Mouse (Mus musculus) hindbrain, embryonic 15.5 days (tissue): ENCODE results near the gene Cic. TPM values are rescaled to one million over a fixed set of nuclear protein-coding genes. Genes with fewer than 3 reads are reported as not detected.
A peak's percentile ranks its signal among the peaks of the same experiment; 100 is the strongest.

ENCODE experiments used
- ATAC-seq: fragments of 200-750 bp; cut with Nextera tagmentation; 2 replicates; pipeline ENCODE4 v1.8.0; 2017; ENCODE audit warnings: low read depth, moderate number of reproducible peaks, moderate TSS enrichment; ENCODE audit not compliant: low FRiP score
- H3K27ac ChIP-seq: fragments of 300-500 bp; sonication (generic); replicated peaks from 2 replicates; pipeline ENCODE4 v1.5.1; 2015; ENCODE audit warnings: mild to moderate bottlenecking, inconsistent platforms
- H3K27me3 ChIP-seq: fragments of 300-500 bp; sonication (generic); 2 replicates; pipeline ENCODE4 v1.6.1; 2015; ENCODE audit warnings: control low read depth, inconsistent platforms
- H3K36me3 ChIP-seq: fragments of 300-500 bp; sonication (generic); 2 replicates; pipeline ENCODE4 v1.6.1; 2015; ENCODE audit warnings: control low read depth, inconsistent platforms
- H3K4me1 ChIP-seq: fragments of 300-500 bp; sonication (generic); replicated peaks from 2 replicates; pipeline ENCODE4 v1.6.1; 2015; ENCODE audit warnings: control low read depth, inconsistent platforms
- H3K4me2 ChIP-seq: fragments of 300-500 bp; sonication (generic); 2 replicates; pipeline ENCODE4 v1.6.1; 2015; ENCODE audit warnings: moderate library complexity, mild to moderate bottlenecking, inconsistent platforms
- H3K4me3 ChIP-seq: fragments of 300-500 bp; sonication (generic); 2 replicates; pipeline ENCODE4 v1.5.1; 2015; ENCODE audit warnings: mild to moderate bottlenecking, inconsistent platforms
- H3K9ac ChIP-seq: fragments of 300-500 bp; sonication (generic); 2 replicates; pipeline ENCODE4 v1.6.1; 2015; ENCODE audit warnings: inconsistent platforms
- H3K9me3 ChIP-seq: fragments of 300-500 bp; sonication (generic); 2 replicates; pipeline ENCODE4 v1.6.1; 2016; ENCODE audit warnings: control low read depth, inconsistent platforms
- WGBS: fragments of 180-500 bp; shearing (Covaris S2); methylation state at CpG from one replicate; pipeline ENCODE4 v1.1.7; 2015; 5-methylcytosine and 5-hydroxymethylcytosine counted together
- polyA plus RNA-seq: library from polyadenylated mRNA; unstranded; fragments of >200 nt; fragmentation: Nextera tagmentation; extraction: Ambion mirVana; gene quantifications from 2 replicates; pipeline ENCODE4 v1.2.1, GENCODE M21; 2015

Cic gene
- polyA plus RNA-seq, 1 experiment from 2014 or later: 32.5 TPM

GRCm38 (mm10) chr7:25274571-25274970 is 7.1 kb downstream of the Cic start:
- ATAC-seq: no peak
- Histone ChIP-seq H3K9me3 (no peaks in the 10 kb centered on the region), H3K27ac (no peak overlapping the region), H3K36me3 (peaks cover 24% of the 10 kb centered on the region), H3K4me3 (no peak overlapping the region), H3K9ac (peak overlapping the region; percentile 15; the same call in 1 of the 2 replicates), H3K27me3 (no peaks in the 10 kb centered on the region), H3K4me2 (no peak overlapping the region), H3K4me1 (peaks cover 61% of the 10 kb centered on the region)
- 61% methylated on average over 5 of the region's 5 CpGs for WGBS

GRCm38 (mm10) chr7:25274996-25275395 is 7.5 kb downstream of the Cic start:
- ATAC-seq: no peak
- H3K4me3 ChIP-seq: no peak overlapping the region
- peaks cover 24% of the 10 kb centered on the region for H3K36me3 ChIP-seq
- no peak overlapping the region for H3K4me2 ChIP-seq
- peaks cover 61% of the 10 kb centered on the region for H3K4me1 ChIP-seq
- no peaks in the 10 kb centered on the region for H3K27me3 ChIP-seq
- peak overlapping the region; percentile 15; the same call in 1 of the 2 replicates for H3K9ac ChIP-seq
- WGBS: 92% methylated on average over 3 of the region's 3 CpGs
- H3K27ac ChIP-seq: no peak overlapping the region
- H3K9me3 ChIP-seq: no peaks in the 10 kb centered on the region

GRCm38 (mm10) chr7:25275555-25276298 is 8.2 kb downstream of the Cic start:
- H3K4me2 ChIP-seq: no peak overlapping the region
- WGBS: 60% methylated on average over 9 of the region's 9 CpGs
- H3K9ac ChIP-seq: no peak overlapping the region
- H3K4me1 ChIP-seq: peaks cover 62% of the 10 kb centered on the region
- no peak for ATAC-seq
- no peaks in the 10 kb centered on the region for H3K27me3 ChIP-seq
- peaks cover 24% of the 10 kb centered on the region for H3K36me3 ChIP-seq
- H3K27ac ChIP-seq: no peak overlapping the region; the same call in 1 of the 2 replicates
- H3K4me3 ChIP-seq: no peak overlapping the region
- no peaks in the 10 kb centered on the region for H3K9me3 ChIP-seq

- peaks cover 72% of the 10 kb centered on the region for H3K4me1 ChIP-seq
Observed at GRCm38 (mm10) chr7:25277405-25277804, 9.9 kb downstream of the Cic start.

GRCm38 (mm10) chr7:25277998-25278340 is 10.5 kb downstream of the Cic start:
- no peak for ATAC-seq
- Histone ChIP-seq H3K27ac (peak overlapping the region; percentile 99), H3K36me3 (peaks cover 6% of the 10 kb centered on the region; the same call in 1 of the 2 replicates), H3K4me1 (peaks cover 73% of the 10 kb centered on the region), H3K9me3 (no peaks in the 10 kb centered on the region), H3K9ac (peak overlapping the region; percentile 18), H3K4me3 (peak overlapping the region; percentile 59), H3K4me2 (peak overlapping the region; percentile 69), H3K27me3 (no peaks in the 10 kb centered on the region)
- WGBS: 18% methylated on average over 4 of the region's 4 CpGs

More at GRCm38 (mm10) chr7:25277405-25277804, 9.9 kb downstream of the Cic start:
- 88% methylated on average over 4 of the region's 4 CpGs for WGBS
- Histone ChIP-seq H3K27me3 (no peaks in the 10 kb centered on the region), H3K4me2 (peak overlapping the region; percentile 69), H3K9me3 (no peaks in the 10 kb centered on the region), H3K4me3 (peak overlapping the region; percentile 59; the same call in 1 of the 2 replicates), H3K36me3 (peaks cover 11% of the 10 kb centered on the region), H3K9ac (peak overlapping the region; percentile 18), H3K27ac (peak overlapping the region; percentile 99)
- ATAC-seq: no peak

- H3K27ac ChIP-seq: peak overlapping the region; percentile 99
- H3K4me3 ChIP-seq: peak overlapping the region; percentile 59
- H3K27me3 ChIP-seq: no peaks in the 10 kb centered on the region
- peak overlapping the region; percentile 81 for H3K9ac ChIP-seq
- H3K36me3 ChIP-seq: peaks cover under 1% of the 10 kb centered on the region; the same call in 1 of the 2 replicates
- H3K4me1 ChIP-seq: peaks cover 75% of the 10 kb centered on the region
- H3K9me3 ChIP-seq: no peaks in the 10 kb centered on the region
- ATAC-seq: peak; percentile 77
- under 1% methylated on average over 54 of the region's 60 CpGs for WGBS
- H3K4me2 ChIP-seq: peak overlapping the region; percentile 69
Observed at GRCm38 (mm10) chr7:25278341-25279075, 11.0 kb downstream of the Cic start.

- WGBS: under 1% methylated on average over 37 of the region's 49 CpGs
- ATAC-seq: peak; percentile 61
- Histone ChIP-seq H3K9me3 (no peaks in the 10 kb centered on the region), H3K27ac (peak overlapping the region; percentile 99), H3K36me3 (no peaks in the 10 kb centered on the region), H3K27me3 (no peaks in the 10 kb centered on the region), H3K9ac (peak overlapping the region; percentile 81), H3K4me1 (peaks cover 75% of the 10 kb centered on the region), H3K4me3 (peak overlapping the region; percentile 59), H3K4me2 (peak overlapping the region; percentile 69)
Observed at GRCm38 (mm10) chr7:25279076-25279860, 11.8 kb downstream of the Cic start.

GRCm38 (mm10) chr7:25279861-25280791 is 12.6 kb downstream of the Cic start:
- peak overlapping the region; percentile 59 for H3K4me3 ChIP-seq
- WGBS: 0% methylated on average over 6 of the region's 6 CpGs
- peak overlapping the region; percentile 69 for H3K4me2 ChIP-seq
- H3K36me3 ChIP-seq: peaks cover 2% of the 10 kb centered on the region
- peak overlapping the region; percentile 99 for H3K27ac ChIP-seq
- H3K9me3 ChIP-seq: no peaks in the 10 kb centered on the region
- no peaks in the 10 kb centered on the region for H3K27me3 ChIP-seq
- ATAC-seq: peak; percentile 1; the same call in 1 of the 2 replicates
- H3K4me1 ChIP-seq: peaks cover 75% of the 10 kb centered on the region
- peak overlapping the region; percentile 81 for H3K9ac ChIP-seq

- H3K4me1 ChIP-seq: peaks cover 70% of the 10 kb centered on the region
- peak overlapping the region; percentile 82 for H3K4me3 ChIP-seq
- no peaks in the 10 kb centered on the region for H3K9me3 ChIP-seq
- peak overlapping the region; percentile 99 for H3K27ac ChIP-seq
- H3K9ac ChIP-seq: peak overlapping the region; percentile 34
- H3K27me3 ChIP-seq: no peaks in the 10 kb centered on the region
- peak overlapping the region; percentile 69 for H3K4me2 ChIP-seq
- H3K36me3 ChIP-seq: peaks cover 13% of the 10 kb centered on the region
- 16% methylated on average over 12 of the region's 12 CpGs for WGBS
- no peak for ATAC-seq
Observed at GRCm38 (mm10) chr7:25281166-25281733, 13.7 kb downstream of the Cic start.

- no peaks in the 10 kb centered on the region for H3K9me3 ChIP-seq
- peak overlapping the region; percentile 99 for H3K27ac ChIP-seq
- H3K4me3 ChIP-seq: peak overlapping the region; percentile 82
- peaks cover 66% of the 10 kb centered on the region for H3K4me1 ChIP-seq
- ATAC-seq: peak; percentile 75
- H3K36me3 ChIP-seq: peaks cover 20% of the 10 kb centered on the region
- WGBS: 2% methylated on average over 45 of the region's 108 CpGs
- H3K27me3 ChIP-seq: no peaks in the 10 kb centered on the region
- H3K4me2 ChIP-seq: peak overlapping the region; percentile 69
- H3K9ac ChIP-seq: peak overlapping the region; percentile 73
Observed at GRCm38 (mm10) chr7:25281734-25282601, 14.5 kb downstream of the Cic start.
